Mouse (Mus musculus) v-Abl transformed pro-B cells (cell line): Measurements from ENCODE around the gene Ap2s1.

Experiments
- in situ Hi-C, 2 experiments: fragments of 400-800 bp; cut with MboI; formaldehyde crosslinking; loops; one replicate each; pipeline ENCODE4 v1.15.1; 2025; ENCODE audit not compliant: unreplicated experiment in 2 of 2

Ap2s1 gene

GRCm38 (mm10) chr7:16746093-16746492 lies 7.9 kb downstream of the Ap2s1 start:
- in situ Hi-C loops = loop anchor here (5.0 to 10.0 kb wide), 4 partner anchors 36 to 149 kb away; partner anchors contain the start of genes Gng8 (in 1 of the 2) and Slc1a5 (in 1 of the 2)

DNA sequence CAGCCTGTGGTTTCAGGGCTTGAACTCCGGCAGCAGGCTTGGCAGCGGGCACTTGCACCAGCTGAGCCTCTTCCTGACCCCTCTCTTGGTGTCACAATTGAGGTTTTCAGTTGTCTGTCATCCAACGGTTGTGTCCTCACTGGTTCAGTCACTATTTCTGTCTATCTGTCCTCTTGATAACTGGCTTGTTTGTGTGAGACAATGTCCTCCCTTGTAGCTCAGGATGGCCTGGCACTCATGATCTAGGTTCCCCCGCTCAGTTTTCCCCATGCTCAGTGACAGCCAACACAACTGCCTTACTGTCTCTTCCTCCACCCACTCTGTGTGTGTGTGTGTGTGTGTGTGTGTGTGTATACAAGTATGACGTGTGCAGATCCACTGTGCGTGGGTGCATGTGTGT lies 9.4 kb downstream of the Ap2s1 start:
- in situ Hi-C loops = loop anchor here (5.0 to 10.0 kb wide), 4 partner anchors 35 to 147 kb away; partner anchors contain the start of genes Gng8 (in 1 of the 2) and Slc1a5 (in 1 of the 2)

- in situ Hi-C loops = no loop called here
These were observed 13.8 kb downstream of the Ap2s1 start for GRCm38 (mm10) chr7:16752016-16752415.

- in situ Hi-C loops = no loop called here
These were observed 17.3 kb downstream of the Ap2s1 start for GRCm38 (mm10) chr7:16755362-16756017.

- in situ Hi-C loops = no loop called here
These were observed 20.8 kb downstream of the Ap2s1 start for GRCm38 (mm10) chr7:16758872-16759574.

- in situ Hi-C loops = no loop called here
These were observed 22.1 kb downstream of the Ap2s1 start for GRCm38 (mm10) chr7:16760292-16760691.

- in situ Hi-C loops = no loop called here
These were observed 22.8 kb downstream of the Ap2s1 start for GRCm38 (mm10) chr7:16761005-16761481.

GRCm38 (mm10) chr7:16761630-16762029 lies 23.4 kb downstream of the Ap2s1 start:
- in situ Hi-C loops = no loop called here

GRCm38 (mm10) chr7:16763463-16764218 lies 25.4 kb downstream of the Ap2s1 start:
- in situ Hi-C loops = no loop called here

GRCm38 (mm10) chr7:16766443-16766842 lies 28.2 kb downstream of the Ap2s1 start:
- in situ Hi-C loops = no loop called here

- in situ Hi-C loops = no loop called here
These were observed 37.7 kb downstream of the Ap2s1 start for GRCm38 (mm10) chr7:16775888-16776287.

GRCm38 (mm10) chr7:16780076-16780475 lies 41.9 kb downstream of the Ap2s1 start:
- in situ Hi-C loops = loop anchor here in 1 of 2 experiments (5.0 kb wide), 1 partner anchor 33 kb away; no protein-coding TSS in a partner anchor

- in situ Hi-C loops = loop anchor here in 1 of 2 experiments (5.0 kb wide), 1 partner anchor 34 kb away; no protein-coding TSS in a partner anchor
These were observed 42.8 kb downstream of the Ap2s1 start, which contains the start of gene Slc1a5 for GRCm38 (mm10) chr7:16780825-16781554. Gene Slc1a5, plus strand, starts transcription at chr7:16781340.

DNA sequence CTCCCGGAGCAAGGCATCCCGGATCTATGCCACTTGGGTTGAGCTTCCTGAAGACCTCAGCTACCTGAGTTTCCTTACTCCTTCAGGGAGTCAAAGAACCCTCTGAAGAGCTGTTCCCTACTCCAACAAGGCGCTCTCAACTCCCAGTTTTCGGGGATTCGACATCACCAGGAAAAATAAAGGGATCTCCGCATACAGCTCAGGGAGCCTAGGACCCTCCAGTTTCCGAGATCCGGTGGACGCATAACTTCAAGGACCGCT lies 43.3 kb downstream of the Ap2s1 start:
- in situ Hi-C loops = loop anchor here in 1 of 2 experiments (5.0 kb wide), 1 partner anchor 34 kb away; no protein-coding TSS in a partner anchor

DNA sequence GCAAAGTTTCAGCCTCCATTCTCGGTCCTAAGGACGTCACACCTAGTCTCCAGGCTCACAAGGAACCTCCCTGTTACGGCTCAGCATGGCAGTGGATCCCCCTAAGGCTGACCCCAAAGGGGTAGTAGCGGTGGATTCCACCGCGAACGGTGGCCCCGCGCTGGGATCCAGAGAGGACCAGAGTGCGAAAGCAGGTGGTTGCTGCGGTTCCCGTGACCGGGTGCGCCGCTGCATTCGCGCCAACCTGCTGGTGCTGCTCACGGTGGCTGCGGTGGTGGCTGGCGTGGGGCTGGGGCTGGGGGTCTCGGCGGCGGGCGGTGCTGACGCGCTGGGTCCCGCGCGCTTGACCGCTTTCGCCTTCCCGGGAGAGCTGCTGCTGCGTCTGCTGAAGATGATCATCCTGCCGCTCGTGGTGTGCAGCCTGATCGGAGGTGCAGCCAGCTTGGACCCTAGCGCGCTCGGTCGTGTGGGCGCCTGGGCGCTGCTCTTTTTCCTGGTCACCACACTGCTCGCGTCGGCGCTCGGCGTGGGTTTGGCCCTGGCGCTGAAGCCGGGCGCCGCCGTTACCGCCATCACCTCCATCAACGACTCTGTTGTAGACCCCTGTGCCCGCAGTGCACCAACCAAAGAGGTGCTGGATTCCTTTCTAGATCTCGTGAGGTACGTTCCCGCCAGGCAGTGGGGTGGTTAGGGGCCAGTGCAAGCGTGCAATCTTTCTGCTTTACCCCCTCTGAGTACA lies 43.8 kb downstream of the Ap2s1 start:
- in situ Hi-C loops = loop anchor here in 1 of 2 experiments (5.0 kb wide), 1 partner anchor 35 kb away; no protein-coding TSS in a partner anchor

- in situ Hi-C loops = loop anchor here in 1 of 2 experiments (5.0 kb wide), 1 partner anchor 35 kb away; no protein-coding TSS in a partner anchor
These were observed 44.4 kb downstream of the Ap2s1 start for GRCm38 (mm10) chr7:16782555-16783125.

DNA sequence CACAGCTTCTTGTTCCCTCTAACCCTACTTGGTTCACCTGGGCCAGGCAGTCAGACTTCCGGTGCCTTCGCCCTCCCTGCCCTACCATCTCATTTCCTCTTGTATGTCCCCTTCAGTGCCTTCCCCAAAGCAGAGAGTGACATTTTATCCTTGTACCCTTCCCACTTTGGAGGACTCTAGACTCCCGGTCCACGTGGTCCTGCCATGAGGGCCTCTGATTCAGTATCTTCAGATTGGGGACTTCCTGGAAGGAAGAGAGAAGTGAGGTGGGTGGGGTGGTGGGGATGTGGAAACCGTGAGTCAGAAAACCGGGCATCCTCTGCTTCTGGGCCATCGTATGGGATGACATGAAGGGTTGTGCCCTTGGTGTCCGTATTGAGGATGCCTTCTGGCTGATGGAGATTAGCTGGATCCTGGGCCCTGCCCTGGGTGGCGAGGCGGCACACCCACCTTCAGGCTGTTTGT lies 45.0 kb downstream of the Ap2s1 start:
- in situ Hi-C loops = loop anchor here in 1 of 2 experiments (5.0 kb wide), 1 partner anchor 36 kb away; no protein-coding TSS in a partner anchor

GRCm38 (mm10) chr7:16783758-16784415 lies 45.7 kb downstream of the Ap2s1 start:
- in situ Hi-C loops = loop anchor here in 1 of 2 experiments (5.0 kb wide), 1 partner anchor 37 kb away; no protein-coding TSS in a partner anchor
